Comparison of ENCODE assay signal across 9 mouse cellular contexts in the genomic region with DNA sequence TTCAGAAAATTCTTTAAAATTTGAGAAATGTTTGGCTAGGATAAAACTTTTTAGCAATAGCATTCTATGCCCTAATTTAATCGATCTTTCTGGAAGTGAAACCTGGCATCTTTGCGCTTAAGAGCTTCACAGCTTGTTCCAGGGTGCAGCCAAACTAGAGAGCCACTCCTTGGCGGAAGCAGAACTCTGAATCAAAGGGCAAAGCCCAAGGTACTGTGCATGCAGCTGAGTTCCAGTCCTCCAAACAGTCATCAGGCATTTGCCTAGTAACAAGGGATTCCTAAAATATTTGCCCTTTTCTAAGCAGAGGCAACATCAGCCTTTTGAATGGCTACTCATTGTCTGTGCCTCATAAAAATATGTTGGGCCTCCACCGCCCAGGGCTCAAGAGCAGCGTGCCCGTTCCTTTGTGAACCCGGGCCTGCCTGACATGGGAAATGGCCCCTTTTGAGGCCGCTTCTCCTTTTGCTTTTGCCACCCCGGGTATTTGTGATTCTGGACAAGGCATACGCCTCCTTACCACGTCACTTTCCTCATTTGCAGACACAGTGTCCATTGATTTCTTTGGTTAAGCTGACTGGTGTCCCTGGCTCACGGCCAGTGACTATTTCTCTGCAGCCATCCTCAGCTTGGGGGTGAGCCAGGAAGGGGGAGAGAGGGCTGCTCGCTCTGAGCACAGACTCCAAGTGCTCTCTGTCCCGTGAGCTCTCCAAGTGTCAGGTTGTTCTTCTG.
DNase-seq lines count a peak whose midpoint lies in the region; ATAC-seq and TF ChIP-seq lines count a peak whose summit lies in the region.
"Had no signal": no experiment of that assay in that cellular context is flagged by ENCODE, and none has a peak within 500 bp of the region (broad histone marks: within the 10 kb centered on the region; RNA-seq: fewer than 3 reads in every experiment).

No protein-coding gene starts in this region.

- intact Hi-C loops in gastrocnemius, adult 2 months (cut with DNase I) = no loop called here
- intact Hi-C loops in gastrocnemius, postnatal 36 days (cut with DNase I) = no loop called here

- 35% methylated on average over 14 of the region's 14 CpGs for WGBS in forebrain, embryonic 12.5 days

- no peaks in the 10 kb centered on the region for H3K9me3 ChIP-seq in forebrain, embryonic 12.5 days
- H3K9me3 ChIP-seq: liver, embryonic 13.5 days had no signal

- peak; percentile 25 for DNase-seq in gastrocnemius, adult 2 months
- DNase-seq in gastrocnemius, postnatal 36 days = no peak
- peak; percentile 28 for DNase-seq in adrenal gland, postnatal 25 days
- DNase-seq in kidney, postnatal 25 days = peak; percentile 48 to 58
- DNase-seq in lung, postnatal 36 days = peak; percentile 14
- DNase-seq in skeletal muscle tissue, adult 2 months (ENCODE audit: low read depth, low spot score) = peak; percentile 5
- no peak for DNase-seq in spleen, postnatal 14 days (ENCODE audit: low spot score in 2 of 2)
- DNase-seq: liver, embryonic 13.5 days had no signal

- H3K27ac ChIP-seq in gastrocnemius, adult 2 months = 0 out of 2 replicates have a peak overlapping the region, but pooled peaks have one; percentile 12
- peak overlapping the region; percentile 47 for H3K27ac ChIP-seq in forebrain, embryonic 12.5 days
- H3K27ac ChIP-seq: liver, embryonic 13.5 days had no signal

- no peak overlapping the region for H3K4me3 ChIP-seq in gastrocnemius, adult 2 months
- H3K4me3 ChIP-seq in forebrain, embryonic 12.5 days (replicated peaks) = no peak overlapping the region
- H3K4me3 ChIP-seq: liver, embryonic 13.5 days had no signal

- H3K9ac ChIP-seq in forebrain, embryonic 12.5 days = no peak overlapping the region
- H3K9ac ChIP-seq: liver, embryonic 13.5 days had no signal

- no peak for TF ChIP-seq CTCF in gastrocnemius, adult 2 months (IDR thresholded peaks at IDR 0.05)

- H3K4me2 ChIP-seq in forebrain, embryonic 12.5 days = peak overlapping the region; percentile 1; the same call in 1 of the 2 replicates
- H3K4me2 ChIP-seq: liver, embryonic 13.5 days had no signal

- H3K27me3 ChIP-seq in forebrain, embryonic 12.5 days = peaks cover 12% of the 10 kb centered on the region; the same call in 1 of the 2 replicates

- ATAC-seq in forebrain, embryonic 12.5 days (ENCODE audit: low FRiP score) = peak; percentile 71

- peaks cover 36% of the 10 kb centered on the region for H3K4me1 ChIP-seq in forebrain, embryonic 12.5 days

- H3K36me3 ChIP-seq in forebrain, embryonic 12.5 days (replicated peaks) = no peaks in the 10 kb centered on the region
- H3K36me3 ChIP-seq: liver, embryonic 13.5 days had no signal

Comparison
In these comparisons a context has a peak if more than half of its experiments do, and no peak if none do; other contexts are left out.
1. DNase-seq: peak in gastrocnemius, adult 2 months (single experiment), adrenal gland, postnatal 25 days (single experiment), kidney, postnatal 25 days (2 of 2), lung, postnatal 36 days (single experiment) and skeletal muscle tissue, adult 2 months (single experiment); none in gastrocnemius, postnatal 36 days (0 of 2) and spleen, postnatal 14 days (0 of 2).